Mouse (Mus musculus) C2C12 (cell line): Measurements from ENCODE around the gene Palm. TPM values are rescaled to one million over a fixed set of nuclear protein-coding genes. Genes with fewer than 3 reads are reported as not detected.

ENCODE experiments used
- H3K27me3 ChIP-seq: one replicate; pipeline ENCODE4 v1.6.1; 2011; ENCODE audit not compliant: control insufficient read depth, insufficient read depth, insufficient read length
- H3K36me3 ChIP-seq: one replicate; pipeline ENCODE4 v1.6.1; 2011; ENCODE audit not compliant: control insufficient read depth, insufficient read depth
- H3K4me3 ChIP-seq: one replicate; pipeline ENCODE4 v1.5.1; 2011; ENCODE audit warnings: mild to moderate bottlenecking, control low read depth; ENCODE audit not compliant: poor library complexity, insufficient read depth, severe bottlenecking
- H3K79me2 ChIP-seq: one replicate; pipeline ENCODE4 v1.6.1; 2011; ENCODE audit not compliant: control insufficient read depth, insufficient read depth
- H3K79me3 ChIP-seq: one replicate; pipeline ENCODE4 v1.6.1; 2011; ENCODE audit warnings: low read depth, control low read depth
- H3ac ChIP-seq: one replicate; pipeline ENCODE3; 2011; ENCODE audit warnings: low read depth; ENCODE audit not compliant: control insufficient read depth, insufficient read length
- CEBPB ChIP-seq: IDR thresholded peaks from one replicate; pipeline ENCODE4 v1.6.1; 2011; ENCODE audit warnings: low read depth, mild to moderate bottlenecking, control low read depth, moderate library complexity
- CTCF ChIP-seq: IDR thresholded peaks from one replicate; pipeline ENCODE4 v1.5.1; 2011; ENCODE audit not compliant: control insufficient read depth, insufficient read depth, insufficient read length
- FOSL1 ChIP-seq: IDR thresholded peaks from one replicate; pipeline ENCODE4 v1.8.0; 2011; ENCODE audit warnings: mild to moderate bottlenecking, low read length; ENCODE audit not compliant: poor library complexity, insufficient read depth, severe bottlenecking
- MAX ChIP-seq: IDR thresholded peaks from one replicate; pipeline ENCODE4 v1.6.1; 2011; ENCODE audit warnings: mild to moderate bottlenecking, control low read depth
- MYOD1 ChIP-seq: IDR thresholded peaks from one replicate; pipeline ENCODE4 v1.6.1; 2011; ENCODE audit warnings: low read depth; ENCODE audit not compliant: control insufficient read depth, insufficient read length
- MYOG ChIP-seq: IDR thresholded peaks from one replicate; pipeline ENCODE4 v1.6.1; 2011; ENCODE audit not compliant: control insufficient read depth, insufficient read length; ENCODE audit errors: extremely low read depth
- USF1 ChIP-seq: IDR thresholded peaks from one replicate; pipeline ENCODE4 v1.6.1; 2011; ENCODE audit warnings: low read depth, mild to moderate bottlenecking, control low read depth, moderate library complexity
- polyA plus RNA-seq: library from polyadenylated mRNA; unstranded; fragments of >200 nt; fragmentation: generic; extraction: Trizol; gene quantifications from one replicate; pipeline ENCODE4 v1.2.1, GENCODE M21; 2012; ENCODE audit warnings: missing spikeins

The Palm gene
- polyA plus RNA-seq, 1 experiment, result 39.9 TPM

- TF ChIP-seq CTCF (no peak), MAX (no peak), MYOG (no peak), USF1 (no peak), FOSL1 (no peak), MYOD1 (no peak), CEBPB (no peak)
- no peak overlapping the region for H3K4me3 ChIP-seq
Measured at GRCm38 (mm10) chr10:79781139-79781538, 12.2 kb upstream of the Palm start.

GRCm38 (mm10) chr10:79781956-79782355, 11.4 kb upstream of the Palm start:
- Histone ChIP-seq H3K27me3 (no peaks in the 10 kb centered on the region), H3ac (no peak overlapping the region), H3K4me3 (no peak overlapping the region), H3K79me3 (no peaks in the 10 kb centered on the region), H3K36me3 (no peaks in the 10 kb centered on the region), H3K79me2 (no peaks in the 10 kb centered on the region)
- no peak for TF ChIP-seq MAX
- no peak for TF ChIP-seq MYOD1
- no peak for TF ChIP-seq FOSL1
- no peak for TF ChIP-seq CEBPB
- no peak for TF ChIP-seq MYOG
- no peak for TF ChIP-seq USF1
- no peak for TF ChIP-seq CTCF

More at GRCm38 (mm10) chr10:79781139-79781538, 12.2 kb upstream of the Palm start:
- no peaks in the 10 kb centered on the region for H3K79me3 ChIP-seq
- H3K36me3 ChIP-seq, result no peaks in the 10 kb centered on the region
- H3ac ChIP-seq, result peak overlapping the region; percentile 13
- H3K27me3 ChIP-seq, result no peaks in the 10 kb centered on the region
- no peaks in the 10 kb centered on the region for H3K79me2 ChIP-seq

GRCm38 (mm10) chr10:79783050-79783449, 10.3 kb upstream of the Palm start:
- Histone ChIP-seq H3K27me3 (no peaks in the 10 kb centered on the region), H3K4me3 (no peak overlapping the region), H3ac (no peak overlapping the region), H3K36me3 (no peaks in the 10 kb centered on the region), H3K79me2 (no peaks in the 10 kb centered on the region), H3K79me3 (no peaks in the 10 kb centered on the region)
- TF ChIP-seq CTCF (no peak), MAX (no peak), MYOG (no peak), USF1 (no peak), MYOD1 (no peak), CEBPB (no peak), FOSL1 (no peak)

DNA sequence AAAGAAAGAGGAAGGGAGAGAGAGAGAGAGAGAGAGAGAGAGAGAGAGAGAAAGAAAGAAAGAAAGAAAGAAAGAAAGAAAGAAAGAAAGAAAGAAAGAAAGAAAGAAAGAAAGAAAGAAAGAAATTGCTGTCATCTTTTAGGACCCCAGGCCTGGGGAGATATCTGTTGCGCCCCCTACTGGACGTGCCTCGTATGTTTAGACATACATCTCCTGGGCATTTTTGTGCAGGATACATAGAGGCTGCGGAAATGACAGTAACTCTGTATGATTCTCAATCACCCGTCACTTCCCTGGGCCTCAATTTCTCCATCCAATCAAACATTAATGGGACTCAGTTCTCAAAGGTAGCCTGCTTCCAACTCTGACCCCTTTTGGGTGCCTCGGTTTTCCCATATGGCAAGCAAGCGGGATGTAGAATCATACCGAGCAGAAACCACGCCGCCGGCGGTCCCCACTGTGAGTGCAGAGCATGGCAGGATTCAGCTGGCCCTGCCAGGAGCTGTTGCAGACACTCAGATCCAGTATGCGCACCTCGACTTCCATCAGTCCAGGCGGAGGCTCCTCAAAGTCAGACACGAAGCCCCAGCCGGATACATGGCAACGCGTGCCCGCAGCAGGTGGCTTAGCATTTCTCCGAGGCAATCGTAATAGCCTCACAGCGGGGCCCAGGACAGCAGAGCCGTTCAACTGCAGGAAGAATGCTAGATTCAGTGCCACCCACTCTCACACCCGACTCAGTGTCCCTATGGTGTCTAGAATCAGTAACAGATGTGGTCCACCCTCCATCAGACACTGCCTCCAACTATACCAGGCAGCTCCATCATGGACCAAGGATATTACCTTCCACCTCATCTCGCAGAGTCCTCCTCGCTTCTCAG, 9.2 kb upstream of the Palm start:
- no peak for TF ChIP-seq FOSL1
- no peak for TF ChIP-seq CEBPB
- no peak for TF ChIP-seq MYOD1
- no peak for TF ChIP-seq CTCF
- no peak for TF ChIP-seq MYOG
- H3ac ChIP-seq, result no peak overlapping the region

DNA sequence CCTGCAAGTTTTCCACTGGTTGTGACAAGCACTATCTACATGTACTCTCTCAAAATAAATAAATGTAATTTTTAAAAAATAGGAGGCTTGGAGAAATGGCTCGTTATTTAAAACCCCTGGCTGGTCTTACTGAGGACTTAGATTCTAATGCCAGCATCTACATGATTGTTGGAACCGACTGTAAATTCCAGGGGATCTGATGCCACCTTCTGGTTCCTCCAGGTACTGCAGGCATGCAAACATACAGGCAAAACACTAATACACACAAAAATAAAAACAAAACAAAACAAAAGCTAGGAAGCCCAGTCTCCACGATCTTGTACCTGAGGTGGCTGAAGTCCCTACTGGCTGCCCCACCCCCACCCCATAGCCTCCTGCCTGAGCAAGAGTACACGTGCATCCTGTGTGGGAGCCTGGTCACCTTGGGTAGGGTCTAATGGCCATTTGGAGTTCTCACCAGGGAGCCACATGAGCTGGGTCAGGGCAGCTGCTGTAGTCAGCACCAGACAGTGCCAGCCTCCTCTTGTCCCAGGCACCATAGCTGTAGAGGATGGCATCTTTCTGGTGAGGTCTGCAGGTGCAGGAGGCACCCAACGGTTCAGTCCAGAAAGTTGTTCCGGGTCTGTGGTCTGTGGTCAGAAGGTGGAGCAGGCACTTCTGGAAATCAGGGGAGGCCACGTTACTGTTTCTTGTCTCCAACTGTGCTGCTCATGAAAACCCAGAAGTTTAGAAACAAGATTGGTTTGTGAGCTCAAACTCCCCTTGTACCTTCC, 4.8 kb upstream of the Palm start:
- no peak overlapping the region for H3K4me3 ChIP-seq
- no peak for TF ChIP-seq FOSL1
- peak; percentile 42 for TF ChIP-seq CTCF
- TF ChIP-seq CEBPB, result no peak
- no peak for TF ChIP-seq MYOG
- TF ChIP-seq MAX, result peak; percentile 12
- no peak for TF ChIP-seq MYOD1
- TF ChIP-seq USF1, result no peak
- H3K27me3 ChIP-seq, result no peaks in the 10 kb centered on the region
- no peaks in the 10 kb centered on the region for H3K79me3 ChIP-seq
- H3K79me2 ChIP-seq, result peaks cover under 1% of the 10 kb centered on the region
- no peaks in the 10 kb centered on the region for H3K36me3 ChIP-seq
- no peak overlapping the region for H3ac ChIP-seq

More for the DNA sequence above, 9.2 kb upstream of the Palm start:
- H3K36me3 ChIP-seq, result no peaks in the 10 kb centered on the region
- no peaks in the 10 kb centered on the region for H3K79me2 ChIP-seq
- no peaks in the 10 kb centered on the region for H3K79me3 ChIP-seq
- no peaks in the 10 kb centered on the region for H3K27me3 ChIP-seq
- H3K4me3 ChIP-seq, result no peak overlapping the region
